Mouse (Mus musculus) v-Abl transformed pro-B cells (cell line): ENCODE data around the gene Furin.

Experiments
- in situ Hi-C, 2 experiments: fragments of 400-800 bp; cut with MboI; formaldehyde crosslinking; loops; one replicate each; pipeline ENCODE4 v1.15.1; 2025; ENCODE audit not compliant: unreplicated experiment in 2 of 2

Furin gene

DNA sequence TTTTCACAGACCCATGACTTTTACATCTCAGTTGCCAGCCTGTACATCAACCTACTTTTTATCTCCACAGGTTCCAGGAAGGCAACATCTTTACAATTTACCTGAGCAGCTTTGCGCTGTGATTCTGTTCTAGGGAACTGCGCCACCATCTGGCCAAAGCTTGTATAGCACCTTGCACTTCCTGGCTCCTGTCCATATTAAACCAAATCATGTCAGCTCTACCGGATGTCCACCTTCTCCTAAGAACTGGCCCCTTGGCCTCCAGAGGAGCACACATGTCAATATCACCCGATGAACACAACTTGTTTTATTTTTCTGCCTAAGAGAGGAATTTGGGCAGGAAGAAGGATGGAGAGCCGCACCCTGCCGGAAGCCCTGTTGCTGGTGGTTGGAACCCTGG is 27.8 kb downstream of the Furin start:
- in situ Hi-C loops, result loop anchor here (5.0 to 25.0 kb wide), 6 partner anchors 35 to 583 kb away; partner anchors contain the start of genes Hddc3 (in 2 of the 2), Mesp1 (in 2 of the 2), Unc45a (in 2 of the 2) and Crtc3 (in 1 of the 2)

GRCm38 (mm10) chr7:80376192-80376591 is 29.0 kb downstream of the Furin start:
- in situ Hi-C loops, result loop anchor here (5.0 to 25.0 kb wide), 6 partner anchors 34 to 581 kb away; partner anchors contain the start of genes Hddc3 (in 2 of the 2), Mesp1 (in 2 of the 2), Unc45a (in 2 of the 2) and Crtc3 (in 1 of the 2)

- in situ Hi-C loops, result loop anchor here (5.0 to 25.0 kb wide), 6 partner anchors 33 to 581 kb away; partner anchors contain the start of genes Hddc3 (in 2 of the 2), Mesp1 (in 2 of the 2), Unc45a (in 2 of the 2) and Crtc3 (in 1 of the 2)
Observed at GRCm38 (mm10) chr7:80375376-80376039, 29.7 kb downstream of the Furin start.

- in situ Hi-C loops, result loop anchor here (5.0 to 25.0 kb wide), 7 partner anchors 32 to 580 kb away; partner anchors contain the start of genes Hddc3 (in 2 of the 2), Mesp1 (in 2 of the 2), Unc45a (in 2 of the 2) and Crtc3 (in 1 of the 2)
Observed at GRCm38 (mm10) chr7:80374733-80375132, 30.5 kb downstream of the Furin start.

GRCm38 (mm10) chr7:80374280-80374679 is 31.0 kb downstream of the Furin start:
- in situ Hi-C loops, result loop anchor here (5.0 to 10.0 kb wide), 3 partner anchors 362 to 579 kb away; partner anchors contain the start of gene Mesp1 (in 2 of the 2)

- in situ Hi-C loops, result loop anchor here (5.0 to 10.0 kb wide), 3 partner anchors 362 to 579 kb away; partner anchors contain the start of gene Mesp1 (in 2 of the 2)
Observed at GRCm38 (mm10) chr7:80373850-80374249, 31.4 kb downstream of the Furin start.

DNA sequence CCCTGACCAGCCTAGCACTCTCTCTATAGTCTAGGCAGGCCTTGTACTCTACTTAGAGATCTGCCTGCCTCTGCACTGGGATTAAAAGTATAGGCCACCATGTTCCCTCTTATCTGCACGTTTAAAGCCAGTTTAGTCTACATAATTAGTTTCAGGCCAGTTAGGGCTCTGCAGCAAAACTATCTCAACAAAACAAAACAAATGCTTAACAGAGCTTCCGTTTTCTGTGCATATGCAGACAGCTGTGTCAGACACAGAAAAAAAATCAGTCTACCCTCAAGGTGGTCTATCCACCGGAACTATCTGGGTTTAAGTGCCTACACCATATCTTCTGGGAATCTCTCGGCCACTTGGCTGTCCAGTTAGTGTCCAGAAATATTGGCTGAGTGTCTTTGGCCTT is 31.9 kb downstream of the Furin start:
- in situ Hi-C loops, result loop anchor here (5.0 to 10.0 kb wide), 3 partner anchors 361 to 579 kb away; partner anchors contain the start of gene Mesp1 (in 2 of the 2)

DNA sequence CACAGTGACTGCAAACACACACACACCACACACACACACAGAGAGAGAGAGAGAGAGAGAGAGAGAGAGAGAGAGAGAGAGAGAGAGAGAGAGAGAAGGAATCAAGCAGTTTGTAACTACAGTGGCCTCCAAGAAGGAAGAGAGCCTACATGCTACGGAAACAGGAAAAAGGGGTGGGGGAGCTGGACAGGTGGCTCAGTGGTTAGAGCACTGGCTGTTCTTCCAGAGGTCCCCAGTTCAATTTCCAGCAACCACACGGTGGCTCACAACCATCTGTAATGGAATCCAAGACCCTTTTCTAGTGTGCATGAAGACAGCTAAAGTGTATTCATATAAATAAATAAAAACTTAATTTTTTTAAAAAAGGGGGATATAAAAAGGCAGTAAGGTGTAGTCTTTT is 32.6 kb downstream of the Furin start:
- in situ Hi-C loops, result loop anchor here (5.0 to 10.0 kb wide), 3 partner anchors 360 to 578 kb away; partner anchors contain the start of gene Mesp1 (in 2 of the 2)

DNA sequence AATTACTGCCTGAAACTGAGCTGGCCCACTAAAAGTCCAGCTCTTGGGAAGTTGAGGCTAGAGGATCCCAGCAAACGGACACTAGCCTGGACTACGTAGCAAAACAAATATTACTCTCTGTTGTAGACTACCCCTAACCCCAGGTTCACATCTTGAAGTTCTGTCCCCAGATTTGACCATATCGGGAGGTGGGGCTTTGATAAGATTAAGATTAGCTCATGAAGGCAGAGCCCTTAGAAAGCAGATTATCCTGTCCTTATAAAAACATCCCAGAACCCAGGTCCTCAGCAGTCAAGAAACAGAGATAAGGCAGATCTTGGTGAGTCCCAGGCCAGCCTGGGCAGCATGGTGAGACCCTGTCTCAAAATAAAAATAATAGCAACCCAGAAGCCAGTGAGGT is 33.1 kb downstream of the Furin start:
- in situ Hi-C loops, result loop anchor here (5.0 to 10.0 kb wide), 3 partner anchors 360 to 577 kb away; partner anchors contain the start of gene Mesp1 (in 2 of the 2)

DNA sequence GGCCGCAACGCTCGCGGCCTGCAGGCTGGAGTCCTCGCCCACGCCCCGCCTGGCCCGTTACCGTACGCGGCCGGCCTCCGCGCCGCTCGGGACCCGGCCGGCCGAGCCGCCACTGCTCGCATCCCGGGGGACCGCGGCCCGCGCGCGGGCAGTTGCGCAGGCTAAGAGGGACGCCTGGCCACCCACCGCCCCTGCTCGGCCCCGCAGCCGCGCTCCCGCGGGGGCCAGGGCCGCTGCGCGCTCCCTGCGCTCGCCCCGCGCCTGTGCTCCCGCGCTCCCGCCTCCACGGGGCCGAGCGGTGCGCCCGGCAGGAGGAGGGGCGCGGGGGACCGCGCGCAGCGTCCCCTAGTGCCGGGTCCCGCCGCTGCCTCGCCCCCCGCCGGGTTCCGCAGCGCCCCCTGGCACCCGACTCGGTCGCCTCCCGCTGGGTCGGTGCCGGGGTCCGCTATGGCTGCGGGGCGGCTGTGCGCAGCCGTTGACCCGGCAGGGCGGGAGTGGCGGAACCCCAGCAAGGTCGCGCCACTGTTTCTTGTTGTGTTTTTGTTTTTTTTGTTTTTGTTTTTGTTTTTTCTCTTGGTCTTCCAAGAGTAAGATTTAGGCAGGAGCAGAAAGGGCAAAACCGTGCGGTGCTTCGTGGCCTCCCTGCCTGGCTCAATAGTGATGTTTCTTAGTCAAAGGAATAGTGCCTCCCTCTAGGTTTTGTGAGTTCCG is 34.0 kb downstream of the Furin start, which contains the start of gene Man2a2:
Gene Man2a2 (minus strand): TSS at position 335 of the 711 bp plus-strand sequence.
- in situ Hi-C loops, result loop anchor here (5.0 to 10.0 kb wide), 3 partner anchors 359 to 576 kb away; partner anchors contain the start of gene Mesp1 (in 2 of the 2)

- in situ Hi-C loops, result loop anchor here (5.0 to 10.0 kb wide), 3 partner anchors 358 to 576 kb away; partner anchors contain the start of gene Mesp1 (in 2 of the 2)
Observed at GRCm38 (mm10) chr7:80370649-80371040, 34.6 kb downstream of the Furin start.

GRCm38 (mm10) chr7:80369967-80370431 is 35.2 kb downstream of the Furin start:
- in situ Hi-C loops, result loop anchor here (5.0 to 10.0 kb wide), 3 partner anchors 358 to 575 kb away; partner anchors contain the start of gene Mesp1 (in 2 of the 2)

DNA sequence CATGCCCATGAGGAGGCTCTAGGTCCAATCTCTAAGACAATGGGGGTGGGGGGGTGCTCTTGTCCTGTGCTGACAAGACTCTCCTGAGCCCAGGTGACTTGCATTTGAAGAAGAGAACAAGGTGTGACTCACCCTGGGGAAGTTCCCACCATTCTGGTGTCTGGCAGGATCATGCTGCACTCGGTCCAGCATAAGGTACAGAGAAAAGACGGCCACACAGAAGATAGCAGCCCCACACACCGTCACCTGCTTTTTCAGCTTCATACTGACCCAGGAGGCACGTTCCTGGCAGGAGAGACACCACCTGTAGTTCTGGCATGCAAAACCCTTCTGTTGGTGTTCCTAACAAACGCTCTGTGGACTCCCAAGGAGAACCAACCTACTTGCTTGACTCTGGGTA is 35.8 kb downstream of the Furin start:
- in situ Hi-C loops, result no loop called here

- in situ Hi-C loops, result no loop called here
Observed at GRCm38 (mm10) chr7:80368635-80369421, 36.4 kb downstream of the Furin start.

DNA sequence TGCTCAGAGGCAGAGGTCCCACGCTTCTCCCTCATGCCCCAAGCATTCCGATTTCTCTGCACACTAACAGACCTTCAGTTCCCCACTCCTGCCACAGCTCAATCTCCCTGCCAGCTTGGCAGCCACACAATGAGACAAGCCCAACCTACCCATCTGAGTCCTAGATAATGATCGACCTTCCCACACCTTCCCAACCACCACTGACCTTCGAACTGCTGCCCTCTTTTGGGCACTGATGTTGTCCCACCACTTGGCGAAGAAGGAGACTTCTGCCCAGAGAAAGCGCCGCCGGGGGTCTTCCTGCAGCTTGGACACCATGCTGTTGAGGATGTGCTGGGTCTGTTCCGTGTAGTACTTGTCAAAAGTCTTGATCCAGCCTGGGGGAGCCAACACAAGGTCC is 37.2 kb downstream of the Furin start:
- in situ Hi-C loops, result no loop called here

DNA sequence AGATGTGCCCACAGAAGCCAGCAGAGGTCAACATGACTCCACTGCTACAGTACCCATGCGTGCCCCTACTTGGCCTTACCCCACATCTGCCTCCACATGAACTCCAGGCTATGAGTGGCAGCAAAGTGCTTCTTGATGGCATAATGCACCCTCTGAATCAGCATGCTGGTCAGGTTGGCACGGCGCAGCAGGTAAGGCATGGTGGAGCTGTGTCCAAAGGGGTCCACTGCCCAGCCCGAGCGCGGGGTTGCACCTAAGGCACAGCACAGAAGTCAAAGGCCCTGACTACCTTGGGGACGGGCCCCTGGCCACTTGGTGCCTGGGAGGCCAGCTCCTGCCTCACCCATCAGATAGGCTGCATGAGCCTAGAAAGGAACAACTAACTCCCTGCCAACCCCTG is 38.0 kb downstream of the Furin start:
- in situ Hi-C loops, result no loop called here

GRCm38 (mm10) chr7:80365759-80366158 is 39.5 kb downstream of the Furin start:
- in situ Hi-C loops, result no loop called here

- in situ Hi-C loops, result no loop called here
Observed at GRCm38 (mm10) chr7:80360435-80360834, 44.8 kb downstream of the Furin start.

GRCm38 (mm10) chr7:80358039-80358438 is 47.2 kb downstream of the Furin start:
- in situ Hi-C loops, result no loop called here

- in situ Hi-C loops, result no loop called here
Observed at GRCm38 (mm10) chr7:80357156-80357555, 48.1 kb downstream of the Furin start.
